In the genomic region with DNA sequence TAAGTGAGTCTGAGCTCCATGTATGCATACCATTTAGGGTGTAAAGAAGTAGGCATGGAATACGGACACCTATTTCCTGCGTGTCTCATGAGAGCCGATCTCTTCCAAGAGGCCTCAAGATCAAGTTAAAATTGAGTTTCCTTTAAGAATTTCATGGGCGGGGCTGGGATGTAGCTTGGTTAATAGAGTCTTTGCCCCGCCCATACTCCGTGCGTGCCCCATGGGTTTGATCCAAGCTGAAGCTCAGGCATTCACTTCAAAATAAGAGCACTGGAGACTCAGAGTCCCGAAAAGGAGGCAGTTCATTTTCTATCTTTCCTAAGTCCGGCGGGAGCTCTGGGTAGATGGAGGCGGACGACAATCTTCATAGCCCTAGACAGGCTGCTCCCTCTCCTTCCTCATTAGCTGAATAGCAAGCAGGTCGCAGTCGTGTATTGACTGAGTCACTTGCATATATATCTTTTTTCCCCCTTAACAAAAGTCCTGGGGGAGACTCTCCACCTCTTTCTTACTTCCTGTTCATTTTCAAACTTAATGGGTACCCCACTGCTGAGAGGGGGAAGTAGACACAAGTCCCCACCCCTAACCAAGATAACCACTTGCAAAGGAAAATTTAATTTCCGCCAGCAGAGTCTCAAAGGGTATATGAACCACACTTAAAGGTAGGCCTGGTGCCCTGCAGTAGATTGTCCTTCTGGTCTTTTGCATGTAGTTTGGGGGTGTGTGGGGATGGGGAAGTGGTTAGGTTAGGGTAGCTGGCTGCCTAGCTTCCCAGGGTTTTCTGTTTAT, we compare ENCODE assay signal across 8 mouse cellular contexts.
DNase-seq lines count a peak whose midpoint lies in the region; ATAC-seq and TF ChIP-seq lines count a peak whose summit lies in the region.

No protein-coding gene starts in this region.

- peak overlapping the region; percentile 19 for H3K4me3 ChIP-seq in lung, embryonic 16.5 days (ENCODE audit: low read length)
- peak overlapping the region; percentile 6; the same call in 1 of the 2 replicates for H3K4me3 ChIP-seq in stomach, postnatal 0 days (ENCODE audit: low read depth, low read length)

- H3K9me3 ChIP-seq in lung, embryonic 16.5 days (ENCODE audit: control insufficient read depth, low read length) = no peaks in the 10 kb centered on the region
- H3K9me3 ChIP-seq in stomach, postnatal 0 days (ENCODE audit: control insufficient read depth, low read length) = no peaks in the 10 kb centered on the region

- TF ChIP-seq CTCF in stomach, postnatal 0 days (IDR thresholded peaks at IDR 0.05; ENCODE audit: low read depth) = no peak

- H3K27me3 ChIP-seq in lung, embryonic 16.5 days (ENCODE audit: control insufficient read depth, insufficient read depth, low read depth, low read length) = no peaks in the 10 kb centered on the region
- H3K27me3 ChIP-seq in stomach, postnatal 0 days (ENCODE audit: control insufficient read depth, insufficient read depth, low read length) = no peaks in the 10 kb centered on the region

- no peak overlapping the region for H3K27ac ChIP-seq in lung, embryonic 16.5 days (ENCODE audit: low read length)
- H3K27ac ChIP-seq in stomach, postnatal 0 days (replicated peaks) = no peak overlapping the region

- H3K36me3 ChIP-seq in lung, embryonic 16.5 days (ENCODE audit: control insufficient read depth, insufficient read depth, low read length) = no peaks in the 10 kb centered on the region
- H3K36me3 ChIP-seq in stomach, postnatal 0 days (ENCODE audit: control insufficient read depth, insufficient read depth, low read length) = no peaks in the 10 kb centered on the region

- peak; percentile 26 for DNase-seq in adrenal gland, adult 2 months
- DNase-seq in adrenal gland, postnatal 4 days (ENCODE audit: low spot score in 2 of 2) = no peak
- DNase-seq in embryo, embryonic 11 days = peak; percentile 85
- DNase-seq in heart, adult 8-10 months (ENCODE audit: low spot score) = peak; percentile 33
- DNase-seq in kidney, adult 9 months = peak; percentile 71
- DNase-seq in stomach, postnatal 0 days (ENCODE audit: low spot score) = peak; percentile 56
- no peak for DNase-seq in cerebellum, adult 9-10 months

- H3K4me1 ChIP-seq in lung, embryonic 16.5 days (replicated peaks; ENCODE audit: control insufficient read depth, insufficient read depth, low read length) = no peaks in the 10 kb centered on the region
- no peaks in the 10 kb centered on the region for H3K4me1 ChIP-seq in stomach, postnatal 0 days (replicated peaks; ENCODE audit: control insufficient read depth, insufficient read depth)

- WGBS in lung, embryonic 16.5 days = 16% methylated on average over 15 of the region's 15 CpGs
- 27% methylated on average over 15 of the region's 15 CpGs for WGBS in stomach, postnatal 0 days

- no peak overlapping the region for H3K9ac ChIP-seq in lung, embryonic 16.5 days (ENCODE audit: low read length)
- no peak overlapping the region for H3K9ac ChIP-seq in stomach, postnatal 0 days (ENCODE audit: low read length)

- no peak for TF ChIP-seq EP300 in stomach, postnatal 0 days (optimal IDR thresholded peaks at IDR 0.05)

- ATAC-seq in lung, embryonic 16.5 days (ENCODE audit: low read depth) = peak; percentile 89
- ATAC-seq in stomach, postnatal 0 days (ENCODE audit: low FRiP score, low TSS enrichment) = peak; percentile 65; the same call in 1 of the 2 replicates

- H3K4me2 ChIP-seq in lung, embryonic 16.5 days (ENCODE audit: low read depth, low read length) = peak overlapping the region; percentile 45
- H3K4me2 ChIP-seq in stomach, postnatal 0 days (replicated peaks; ENCODE audit: low read depth) = peak overlapping the region; percentile 34

Comparison
In these comparisons a context has a peak if more than half of its experiments do, and no peak if none do; other contexts are left out.
1. DNase-seq: peak in adrenal gland, adult 2 months (single experiment), embryo, embryonic 11 days (single experiment), heart, adult 8-10 months (single experiment), kidney, adult 9 months (single experiment) and stomach, postnatal 0 days (single experiment); none in adrenal gland, postnatal 4 days (0 of 2) and cerebellum, adult 9-10 months (single experiment).